Mouse (Mus musculus) cerebellum, postnatal 10 days (tissue): Measurements from ENCODE around the gene Yipf4.
"Not testable (repeated sequence)": the region's sequence is repeated elsewhere in the genome, so short reads cannot be mapped to it uniquely, and the experiment has no call there.

Source experiments
- DNase-seq, 2 experiments: peaks; one replicate each; pipeline ENCODE4 v3.0.0; 2021; ENCODE audit warnings: mixed read lengths in 2 of 2

Yipf4 gene

GRCm38 (mm10) chr17:74489024-74489900, at the start of gene Yipf4:
Gene Yipf4 (plus strand): TSS chr17:74489493.
- peak; percentile 97 for DNase-seq

DNA sequence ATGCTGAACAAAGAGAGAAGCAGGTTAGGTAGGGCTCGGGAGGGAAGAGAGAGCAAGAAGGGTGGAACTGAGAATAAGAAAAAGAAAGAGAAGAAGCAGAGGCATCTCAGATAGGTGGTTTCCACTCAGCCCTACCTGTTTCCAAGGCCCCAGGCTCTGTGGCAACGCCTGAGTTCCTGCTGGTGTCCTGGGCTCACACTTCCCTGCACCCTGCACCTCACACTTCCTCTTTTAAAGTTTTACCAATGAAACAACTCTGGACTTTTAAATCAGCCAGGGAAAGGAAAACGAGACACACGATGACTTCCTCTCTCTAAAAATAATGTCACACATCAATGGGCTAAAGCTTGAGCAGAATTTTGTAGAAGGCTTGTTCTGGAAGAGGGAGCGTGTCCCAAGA, 48.8 kb upstream of the Yipf4 start:
- no peak for DNase-seq

DNA sequence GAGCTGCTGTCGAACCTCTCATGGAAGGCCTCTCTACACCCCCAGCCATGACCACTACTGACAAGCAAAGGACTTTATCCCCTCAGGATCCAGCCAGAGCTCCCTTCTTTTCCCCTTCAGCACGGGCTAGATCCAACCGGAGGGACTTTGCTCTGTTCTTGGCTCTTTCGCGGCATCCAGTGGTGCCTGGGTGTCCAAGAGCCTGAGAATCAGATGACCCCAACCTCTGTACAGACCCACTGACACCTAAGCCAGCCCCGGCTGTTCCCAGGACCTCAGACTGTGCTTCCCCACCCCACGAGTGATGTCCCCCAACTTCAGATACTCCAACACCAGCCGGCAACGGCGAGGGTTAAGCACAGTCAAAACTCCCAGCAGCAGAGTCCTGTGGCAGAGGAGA, 39.5 kb upstream of the Yipf4 start:
- DNase-seq = no peak

DNA sequence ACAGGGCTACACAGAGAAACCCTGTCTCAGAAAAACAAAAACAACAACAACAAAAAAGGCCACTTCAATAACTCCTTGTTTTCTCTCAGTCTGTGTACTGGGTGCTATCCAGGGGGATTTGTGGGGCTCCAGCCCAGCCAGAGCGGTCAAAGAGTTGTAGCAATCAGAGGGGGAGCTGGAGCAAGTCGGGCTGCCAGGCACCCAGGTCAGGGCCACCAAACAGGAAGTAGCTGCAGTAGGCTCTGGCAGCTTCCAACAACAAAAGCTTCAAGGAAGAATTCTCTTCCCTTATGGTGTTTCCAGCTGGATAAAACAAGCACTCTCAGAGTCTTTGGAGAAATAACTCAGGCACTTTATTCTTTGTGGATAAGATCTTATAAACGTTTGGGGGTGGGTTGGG, 35.4 kb upstream of the Yipf4 start:
- DNase-seq = no peak

DNA sequence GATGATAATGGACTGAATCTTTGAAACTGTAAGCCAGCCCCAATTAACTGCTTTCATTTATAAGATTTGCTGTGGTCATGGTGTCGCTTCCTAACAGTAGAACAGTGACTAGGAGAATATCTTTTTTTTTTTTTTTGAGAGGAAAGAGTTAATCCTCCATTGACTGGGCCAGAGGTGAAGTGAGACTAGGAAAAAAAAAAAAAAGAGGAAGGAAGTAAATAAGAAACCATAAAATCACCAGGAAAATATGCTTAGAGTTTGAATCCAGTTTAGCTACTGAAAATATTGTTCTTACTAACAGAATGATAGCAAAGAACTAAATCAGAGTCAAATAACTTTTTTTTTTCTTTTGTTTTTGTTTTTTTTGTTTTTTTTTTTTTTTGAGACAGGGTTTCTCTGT, 34.6 kb upstream of the Yipf4 start:
- no peak for DNase-seq

DNA sequence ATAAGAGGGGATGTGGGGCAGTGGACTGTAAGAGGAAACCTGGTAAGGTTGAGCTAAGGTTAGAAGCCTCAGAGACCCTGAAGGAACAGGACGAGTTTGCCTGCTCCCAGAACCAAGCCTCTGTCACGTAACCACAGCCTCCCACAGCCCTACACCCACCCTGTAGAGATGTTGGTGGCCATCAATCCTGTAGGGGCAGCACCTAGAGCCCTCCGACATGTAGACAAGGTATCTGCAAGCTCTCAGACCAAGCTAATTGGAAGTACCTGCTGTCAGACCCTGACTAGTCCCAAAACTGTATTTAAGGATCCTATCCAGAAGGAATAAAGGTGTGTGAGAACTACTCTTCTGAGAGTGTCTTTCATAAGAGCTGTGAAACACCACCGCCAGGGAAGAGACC, 33.9 kb upstream of the Yipf4 start:
- no peak for DNase-seq

- no peak for DNase-seq
Observed at GRCm38 (mm10) chr17:74456825-74457224, 32.5 kb upstream of the Yipf4 start.

DNA sequence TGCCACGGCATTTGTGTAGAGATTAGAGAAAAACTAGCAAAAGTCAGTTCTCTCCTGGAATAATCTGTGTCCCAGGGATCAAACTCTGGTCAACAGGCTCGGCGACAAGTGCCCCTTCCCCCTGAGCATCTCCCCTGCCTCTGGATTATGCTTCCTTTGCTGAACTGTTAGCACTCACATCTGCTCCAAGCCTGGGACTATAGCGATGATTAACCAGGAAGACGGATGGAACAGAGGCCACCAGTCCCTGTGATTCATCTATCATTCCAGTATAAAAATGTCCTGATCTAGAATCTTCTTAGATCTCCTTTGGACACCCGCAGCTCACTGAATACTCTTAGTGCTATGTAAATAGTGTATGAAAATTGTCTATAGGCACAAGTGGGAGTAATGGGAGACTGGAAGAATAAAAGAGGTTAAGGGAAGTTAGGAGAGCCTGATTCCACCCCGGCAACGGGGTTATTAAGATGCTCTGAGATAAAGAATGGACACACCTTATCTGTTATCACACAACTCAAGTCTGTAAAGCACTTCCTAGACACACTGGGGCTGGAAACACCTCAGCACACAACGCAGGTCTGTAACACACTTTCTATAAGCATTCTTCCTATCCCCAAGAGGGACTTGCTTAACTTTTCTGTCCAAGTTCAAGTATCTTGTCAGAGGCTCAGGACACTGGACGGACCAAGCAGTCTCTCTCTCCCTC, 31.2 kb upstream of the Yipf4 start:
- no peak for DNase-seq

GRCm38 (mm10) chr17:74458711-74459408, 30.4 kb upstream of the Yipf4 start, which contains the start of gene Nlrc4:
Gene Nlrc4 (minus strand): TSS chr17:74459142.
- no peak for DNase-seq

DNA sequence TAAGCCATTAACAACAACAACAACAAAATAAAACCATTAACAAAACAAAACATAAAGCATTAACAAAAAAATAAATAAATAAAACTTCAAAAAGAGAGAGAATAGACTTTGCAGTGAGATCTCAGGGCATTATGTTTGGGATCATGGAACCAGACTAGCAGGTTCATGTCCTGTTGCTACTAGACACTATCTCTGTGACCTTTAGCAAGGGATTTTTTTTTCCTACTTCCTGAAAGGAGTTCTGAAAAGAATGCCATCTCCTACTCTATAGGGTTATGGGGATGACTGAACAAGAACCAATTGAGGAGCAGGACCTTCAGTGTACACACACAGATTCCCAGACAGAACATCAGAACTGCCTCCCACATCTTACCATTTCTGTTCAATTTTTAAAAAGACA, 25.8 kb upstream of the Yipf4 start:
- no peak for DNase-seq

DNA sequence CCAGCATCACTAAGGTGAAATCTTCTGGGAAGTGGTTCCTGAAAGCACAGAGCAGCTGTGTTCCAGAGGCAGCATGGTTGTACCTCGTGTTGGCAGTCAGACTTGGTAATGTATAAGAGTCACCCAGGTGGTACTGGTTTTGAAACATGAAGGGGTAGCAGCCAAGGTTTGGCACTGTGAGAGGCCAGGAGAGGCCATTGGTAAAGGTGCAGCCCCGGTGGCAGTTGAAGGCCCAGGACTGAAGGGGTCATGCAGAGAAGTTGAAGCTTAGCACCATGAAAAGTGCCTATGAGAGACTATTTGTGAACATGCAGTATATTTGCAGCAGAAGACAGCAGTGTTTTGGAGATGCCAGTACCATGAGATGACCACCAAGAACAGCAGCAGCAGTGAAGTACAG, 21.3 kb upstream of the Yipf4 start:
- DNase-seq = not testable (repeated sequence)

DNA sequence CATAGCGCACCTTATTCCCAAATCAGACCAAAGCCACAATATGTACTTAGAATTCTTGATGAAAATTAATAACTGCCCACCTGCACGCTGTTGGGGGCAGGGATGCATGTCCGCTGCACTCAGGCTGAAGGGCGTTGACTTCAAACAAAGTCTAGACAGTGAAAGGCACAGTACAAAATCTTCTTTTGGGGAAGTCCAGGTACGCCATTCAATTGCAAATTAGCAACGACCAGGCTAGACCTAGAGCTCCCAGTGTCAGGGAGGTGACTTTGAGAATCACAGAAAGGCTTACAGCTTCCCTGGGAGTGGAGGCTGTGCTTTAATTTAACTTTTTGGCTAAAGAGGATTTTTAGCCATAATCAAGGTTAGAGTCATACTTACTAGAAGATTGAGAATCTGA, 19.2 kb upstream of the Yipf4 start:
- not testable (repeated sequence) for DNase-seq

DNA sequence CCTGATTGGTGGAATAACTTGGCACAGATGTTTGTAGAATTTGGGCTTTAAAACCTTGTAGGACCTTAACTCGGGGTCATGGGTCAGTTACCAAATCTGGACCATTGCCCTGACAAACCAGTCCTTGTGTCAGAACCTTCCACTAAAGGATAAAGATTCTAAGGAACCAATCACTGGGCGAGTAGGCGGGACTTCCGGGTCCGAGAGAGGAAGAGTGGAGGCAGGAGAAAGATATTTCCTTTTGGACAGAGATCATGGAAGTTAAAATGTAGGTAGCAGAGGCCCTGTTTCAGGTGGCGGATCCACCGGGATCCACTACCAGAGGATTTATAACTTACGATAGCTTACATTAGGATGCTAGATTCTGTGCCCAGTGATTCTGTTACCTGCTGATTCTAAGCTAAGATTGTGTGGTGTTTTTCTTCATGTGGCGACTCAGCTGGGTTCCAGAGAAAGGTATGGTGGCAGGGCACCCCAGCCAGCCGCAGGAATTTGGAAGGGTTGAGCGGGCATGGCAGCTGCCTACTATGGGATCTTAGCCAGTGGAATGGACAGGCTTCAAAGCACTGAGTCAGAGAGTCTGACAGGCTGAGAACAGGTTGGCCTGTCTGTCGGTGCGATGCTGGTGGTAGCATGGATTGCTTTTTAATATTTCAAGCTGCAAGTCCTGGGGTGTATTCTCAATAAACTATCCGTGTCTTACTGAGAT, 8.8 kb upstream of the Yipf4 start:
- no peak for DNase-seq

DNA sequence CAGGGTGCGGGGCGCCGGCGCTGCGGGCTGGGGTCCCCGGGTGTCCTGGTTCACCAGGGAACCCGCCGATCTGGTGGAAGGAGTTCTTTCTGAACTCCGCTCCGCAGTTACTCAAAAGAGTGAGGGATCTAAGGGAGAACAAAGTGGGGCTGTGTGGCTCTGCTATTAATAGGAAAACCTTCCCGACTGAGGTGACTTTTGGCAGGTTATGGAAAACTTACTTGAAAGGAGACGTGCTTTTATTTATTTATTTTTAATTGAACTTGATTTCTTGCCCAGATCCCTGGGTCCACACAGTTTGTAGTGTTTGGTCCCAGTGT, 568 bp downstream of the Yipf4 start:
- no peak for DNase-seq

- no peak for DNase-seq
Observed at GRCm38 (mm10) chr17:74491565-74491964, 2.3 kb downstream of the Yipf4 start.

DNA sequence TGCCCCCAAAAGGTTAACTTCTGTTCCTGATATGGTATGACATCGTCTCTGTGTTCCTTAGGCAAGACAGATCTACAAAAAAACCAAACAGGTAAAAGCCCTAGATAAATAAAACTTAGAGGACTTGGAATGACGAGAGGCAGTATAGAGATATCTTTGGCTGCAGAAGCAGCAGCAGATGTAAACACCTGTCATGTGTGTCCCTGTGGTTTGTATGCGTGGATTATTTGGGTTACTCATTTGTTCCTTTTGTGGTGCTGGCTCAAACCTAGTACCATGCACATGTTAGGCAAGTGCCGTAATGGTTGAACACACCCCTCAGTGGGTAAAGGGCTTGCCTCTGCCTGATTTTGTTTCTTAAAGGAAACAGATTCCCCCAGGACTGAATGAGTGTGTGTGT, 10.9 kb downstream of the Yipf4 start:
- DNase-seq = no peak

GRCm38 (mm10) chr17:74501085-74501484, 11.8 kb downstream of the Yipf4 start:
- no peak for DNase-seq

DNA sequence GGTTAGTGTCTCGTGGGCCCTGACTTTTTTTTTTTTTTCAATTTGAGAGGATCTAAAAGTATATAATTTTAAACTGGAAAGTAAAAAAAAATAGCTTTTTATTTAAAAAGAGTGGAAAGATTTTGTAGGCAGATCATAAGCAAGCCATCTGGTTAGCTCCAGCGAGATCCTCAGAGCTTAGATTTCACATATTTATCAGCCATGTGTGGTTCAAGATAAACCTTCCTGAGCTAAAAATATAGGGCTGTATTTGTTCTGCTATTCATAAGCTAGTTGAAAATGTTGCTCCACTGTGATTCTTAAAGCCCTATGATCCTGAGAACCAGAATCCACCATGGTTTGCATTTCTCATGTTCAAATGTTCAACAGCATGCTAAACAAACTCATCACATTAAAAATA, 18.6 kb downstream of the Yipf4 start:
- no peak for DNase-seq

GRCm38 (mm10) chr17:74508600-74508999, 19.3 kb downstream of the Yipf4 start:
- no peak for DNase-seq

DNA sequence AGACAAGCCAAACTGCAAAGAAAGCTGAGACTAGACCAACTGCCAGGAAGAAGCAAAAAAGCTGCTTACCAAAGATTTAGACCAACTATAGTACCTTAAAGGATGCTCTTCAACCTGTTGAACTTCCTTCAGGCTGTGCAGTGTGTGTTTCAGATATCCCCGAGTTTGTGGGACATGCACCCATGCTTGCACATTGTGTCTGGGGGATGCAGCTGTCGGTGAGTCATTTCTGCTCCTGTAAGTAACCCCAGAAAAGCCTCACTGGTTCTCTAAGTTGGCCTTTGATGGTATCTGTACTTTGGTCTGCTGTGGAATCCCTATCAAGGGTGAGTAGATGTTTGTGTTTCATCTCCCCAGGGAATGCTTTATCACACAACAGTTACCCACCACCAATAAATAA, 23.0 kb downstream of the Yipf4 start:
- no peak for DNase-seq

GRCm38 (mm10) chr17:74522797-74523723, 33.8 kb downstream of the Yipf4 start:
- no peak for DNase-seq

DNA sequence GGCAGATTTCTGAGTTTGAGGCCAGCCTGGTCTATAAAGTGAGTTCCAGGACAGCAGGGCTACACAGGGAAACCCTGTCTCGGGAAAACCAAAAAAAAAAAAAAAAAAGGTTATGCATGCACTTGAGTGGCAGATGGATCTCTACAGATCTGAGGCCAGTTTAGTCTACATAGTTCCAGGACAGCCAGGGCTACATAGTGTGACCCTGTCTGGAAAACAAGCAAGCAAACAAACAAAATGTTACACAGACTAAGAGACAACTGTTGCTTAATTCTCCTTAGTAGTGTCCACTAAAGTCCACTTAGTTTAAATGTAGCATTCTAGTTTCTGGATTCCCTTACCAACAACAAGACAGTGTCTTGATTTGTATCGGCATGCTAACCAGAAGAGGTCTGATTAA, 36.8 kb downstream of the Yipf4 start:
- DNase-seq = no peak
